Mouse (Mus musculus): Measurements from ENCODE around the gene Gm42372. TPM values are rescaled to one million over a fixed set of nuclear protein-coding genes. Genes with fewer than 3 reads are reported as not detected.

Gene Gm42372
- total and polyA plus RNA-seq, 3 experiments: 0.15 to 0.61 (median 0.47) TPM

DNA sequence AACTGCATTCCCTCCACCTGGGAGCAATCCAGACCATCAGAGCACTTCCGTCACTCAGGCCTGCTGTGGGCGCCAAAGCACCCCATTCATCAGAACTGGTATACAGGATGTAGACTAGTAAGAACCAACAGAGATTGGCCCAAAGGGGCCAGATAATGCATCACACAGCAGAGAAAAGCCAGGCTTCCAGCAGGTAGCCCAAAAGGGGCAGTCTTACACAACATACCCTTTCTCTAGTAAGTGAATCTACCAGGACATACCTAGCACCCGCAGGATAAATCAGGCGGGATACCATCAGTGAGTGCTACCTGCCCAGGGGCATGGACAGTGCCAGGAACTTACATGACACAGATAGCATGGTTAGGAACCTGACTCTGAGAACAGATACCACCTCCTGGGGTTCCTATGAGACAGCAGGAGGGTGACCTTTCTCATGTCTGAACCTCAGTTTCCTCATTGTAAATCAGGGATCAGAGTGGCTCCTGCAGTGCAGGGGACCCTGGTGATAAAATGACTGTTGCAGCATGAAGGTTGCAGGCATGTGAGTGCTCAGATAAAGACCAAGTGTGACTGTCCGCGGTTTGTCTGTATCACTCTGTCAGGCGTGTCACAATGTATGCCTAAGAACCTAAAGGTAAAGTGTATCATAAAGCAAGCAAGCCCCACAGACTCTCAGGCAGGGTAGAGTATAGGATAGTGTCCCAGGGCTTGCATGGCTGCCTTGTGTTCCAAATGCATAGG is 36.7 kb downstream of the Gm42372 start:
- Histone ChIP-seq H3K36me3 (replicated peaks in 1 of 2; ENCODE audit: control insufficient read depth in 1 of 2, insufficient read depth in 1 of 2, low read length in 1 of 2) (peaks cover 77 to 97% of the 10 kb centered on the region in 2 experiments), H3K9me3 (replicated peaks; ENCODE audit: low read length) (no peaks in the 10 kb centered on the region), H3K4me3 (replicated peaks in 1 of 3; ENCODE audit: low read depth in 2 of 3, low read length in 2 of 3, poor library complexity in 1 of 3) (no peak overlapping the region), H3K79me2 (replicated peaks; ENCODE audit: control insufficient read depth, extremely low read depth, insufficient read depth, poor library complexity, severe bottlenecking) (peaks cover 70% of the 10 kb centered on the region), H3K9ac (ENCODE audit: insufficient read depth, low read depth) (no peak overlapping the region), H3K4me2 (ENCODE audit: insufficient read depth, low read depth, poor library complexity, severe bottlenecking) (no peak overlapping the region), H3K27ac (ENCODE audit: insufficient read depth, low read depth) (no peak overlapping the region), H3K4me1 (ENCODE audit: control insufficient read depth in 1 of 2, insufficient read depth in 2 of 2) (peaks cover 14 to 53% of the 10 kb centered on the region in 2 experiments), H3K27me3 (replicated peaks) (no peaks in the 10 kb centered on the region)
- in situ Hi-C loops (cut with MboI; ENCODE audit: low pct_ligation_motif_present, low pct_unique_long_range_greater_than_20kb, low sequenced_read_pairs) (no loop called here), dilution Hi-C loops (cut with MboI; ENCODE audit: extremely low pct_ligation_motif_present, extremely low pct_unique_long_range_greater_than_20kb, low sequenced_read_pairs) (no loop called here)
- no peak for TF ChIP-seq POLR2AphosphoS2 (IDR thresholded peaks at IDR 0.05; ENCODE audit: low read depth, low read length)
- no peak for TF ChIP-seq RAD21 (IDR thresholded peaks at IDR 0.05; ENCODE audit: low read depth, low read length)
- TF ChIP-seq ELF1 (IDR thresholded peaks at IDR 0.05; ENCODE audit: low read depth, low read length): no peak
- no peak for TF ChIP-seq TBP (conservative IDR thresholded peaks at IDR 0.05; ENCODE audit: low read depth, low read length)
- no peak for TF ChIP-seq PAX5 (IDR thresholded peaks at IDR 0.05; ENCODE audit: low read length)
- no peak for TF ChIP-seq MAX (IDR thresholded peaks at IDR 0.05; ENCODE audit: low read length)
- TF ChIP-seq JUND (conservative IDR thresholded peaks at IDR 0.05; ENCODE audit: low read depth, low read length): no peak
- TF ChIP-seq MYC (IDR thresholded peaks at IDR 0.05; ENCODE audit: low read depth, low read length): no peak
- no peak for TF ChIP-seq NRF1 (IDR thresholded peaks at IDR 0.05; ENCODE audit: low read depth, low read length)
- no peak for TF ChIP-seq MXI1 (IDR thresholded peaks at IDR 0.05; ENCODE audit: low read depth, low read length)
- TF ChIP-seq ZC3H11A (IDR thresholded peaks at IDR 0.05; ENCODE audit: low read depth, low read length): no peak
- TF ChIP-seq ETS1 (conservative IDR thresholded peaks at IDR 0.05; ENCODE audit: low read depth, low read length): no peak
- TF ChIP-seq NELFE (IDR thresholded peaks at IDR 0.05; ENCODE audit: low read depth, low read length): no peak
- no peak for TF ChIP-seq RCOR1 (conservative IDR thresholded peaks at IDR 0.05; ENCODE audit: low read depth, low read length)
- TF ChIP-seq E2F4 (IDR thresholded peaks at IDR 0.05; ENCODE audit: insufficient replicate concordance, low read depth, low read length): no peak
- no peak for TF ChIP-seq MAFK (IDR thresholded peaks at IDR 0.05; ENCODE audit: insufficient replicate concordance, low read length)
- no peak for TF ChIP-seq JUN (IDR thresholded peaks at IDR 0.05; ENCODE audit: insufficient read depth, low read depth, low read length)
- TF ChIP-seq CHD1 (IDR thresholded peaks at IDR 0.05; ENCODE audit: low read depth, low read length): no peak
- no peak for TF ChIP-seq GABPA (IDR thresholded peaks at IDR 0.05; ENCODE audit: insufficient replicate concordance, low read depth, low read length)
- DNase-seq (ENCODE audit: extremely low read depth): no peak

DNA sequence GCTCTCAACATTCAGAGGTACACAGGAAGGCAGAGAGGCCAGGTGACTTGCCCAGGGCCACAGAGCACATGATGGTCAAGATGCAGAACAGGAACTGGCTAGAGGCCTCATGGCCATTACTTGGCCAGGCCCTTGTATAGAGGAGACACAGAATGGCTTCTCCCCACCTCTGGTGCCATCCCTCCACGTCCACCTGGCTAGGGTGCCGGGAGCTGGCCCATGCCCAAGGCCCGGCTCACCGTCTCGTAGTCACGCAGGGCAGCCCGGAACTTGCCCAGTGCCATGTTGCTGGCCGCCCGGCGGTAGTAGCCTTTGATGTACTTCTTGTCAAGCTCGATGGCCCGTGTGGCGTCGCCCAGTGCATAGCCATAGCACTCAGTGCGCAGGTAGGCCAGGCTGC is 39.3 kb downstream of the Gm42372 start:
- no peak for DNase-seq (ENCODE audit: extremely low read depth)
- H3K27me3 ChIP-seq (replicated peaks): no peaks in the 10 kb centered on the region
- no peak overlapping the region for H3K4me3 ChIP-seq (replicated peaks in 1 of 3; ENCODE audit: low read depth in 2 of 3, low read length in 2 of 3, poor library complexity in 1 of 3)
- TF ChIP-seq MYC (IDR thresholded peaks at IDR 0.05; ENCODE audit: low read depth, low read length) (no peak), TCF12 (IDR thresholded peaks at IDR 0.05; ENCODE audit: low read depth, low read length) (no peak), POLR2A (IDR thresholded peaks at IDR 0.05; ENCODE audit: low read depth, low read length) (no peak), MXI1 (IDR thresholded peaks at IDR 0.05; ENCODE audit: low read depth, low read length) (no peak), ELF1 (IDR thresholded peaks at IDR 0.05; ENCODE audit: low read depth, low read length) (no peak), MEF2A (IDR thresholded peaks at IDR 0.05; ENCODE audit: borderline replicate concordance, low read depth, low read length) (no peak), HCFC1 (IDR thresholded peaks at IDR 0.05; ENCODE audit: low read depth, low read length) (no peak)
- dilution Hi-C loops (cut with MboI; ENCODE audit: extremely low pct_ligation_motif_present, extremely low pct_unique_long_range_greater_than_20kb, low sequenced_read_pairs): no loop called here
- H3K4me1 ChIP-seq (ENCODE audit: control insufficient read depth in 1 of 2, insufficient read depth in 2 of 2): peaks cover 20 to 62% of the 10 kb centered on the region in 2 experiments
- H3K9ac ChIP-seq (ENCODE audit: insufficient read depth, low read depth): no peak overlapping the region
- H3K36me3 ChIP-seq (replicated peaks in 1 of 2; ENCODE audit: control insufficient read depth in 1 of 2, insufficient read depth in 1 of 2, low read length in 1 of 2): peaks cover 55 to 74% of the 10 kb centered on the region in 2 experiments
- H3K9me3 ChIP-seq (replicated peaks; ENCODE audit: low read length): no peaks in the 10 kb centered on the region
- no peak overlapping the region for H3K27ac ChIP-seq (ENCODE audit: insufficient read depth, low read depth)
- no peak overlapping the region for H3K4me2 ChIP-seq (ENCODE audit: insufficient read depth, low read depth, poor library complexity, severe bottlenecking)
- H3K79me2 ChIP-seq (replicated peaks; ENCODE audit: control insufficient read depth, extremely low read depth, insufficient read depth, poor library complexity, severe bottlenecking): peaks cover 83% of the 10 kb centered on the region
- in situ Hi-C loops (cut with MboI; ENCODE audit: low pct_ligation_motif_present, low pct_unique_long_range_greater_than_20kb, low sequenced_read_pairs): no loop called here
